Mouse (Mus musculus) adrenal gland (tissue): ENCODE results near the gene Myt1l.

Experiments used
- intact Hi-C: fragments of 180-260 bp; cut with DNase I; formaldehyde crosslinking; loops from one replicate; pipeline ENCODE4 v1.15.1; 2025

Myt1l gene

DNA sequence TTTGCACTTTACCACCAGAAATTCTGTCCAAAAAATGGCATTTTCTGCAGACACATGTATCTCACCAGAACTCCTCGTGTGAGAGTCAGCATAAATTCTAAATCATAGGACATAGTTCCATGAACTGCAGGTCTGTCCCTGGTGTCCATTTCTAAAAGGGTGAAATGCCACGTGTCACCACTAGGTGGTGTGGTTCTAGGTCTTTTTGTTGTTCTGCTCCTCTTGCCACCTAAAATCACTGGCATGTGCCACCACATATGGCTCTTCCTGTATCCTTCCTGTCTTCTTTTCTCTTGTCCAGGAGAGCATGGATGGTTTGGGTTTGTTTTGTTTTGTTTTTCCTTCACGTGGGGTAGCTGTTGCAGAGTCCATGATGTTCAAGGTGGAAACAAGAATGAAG lies 366.5 kb downstream of the Myt1l start:
- intact Hi-C loops: no loop called here

DNA sequence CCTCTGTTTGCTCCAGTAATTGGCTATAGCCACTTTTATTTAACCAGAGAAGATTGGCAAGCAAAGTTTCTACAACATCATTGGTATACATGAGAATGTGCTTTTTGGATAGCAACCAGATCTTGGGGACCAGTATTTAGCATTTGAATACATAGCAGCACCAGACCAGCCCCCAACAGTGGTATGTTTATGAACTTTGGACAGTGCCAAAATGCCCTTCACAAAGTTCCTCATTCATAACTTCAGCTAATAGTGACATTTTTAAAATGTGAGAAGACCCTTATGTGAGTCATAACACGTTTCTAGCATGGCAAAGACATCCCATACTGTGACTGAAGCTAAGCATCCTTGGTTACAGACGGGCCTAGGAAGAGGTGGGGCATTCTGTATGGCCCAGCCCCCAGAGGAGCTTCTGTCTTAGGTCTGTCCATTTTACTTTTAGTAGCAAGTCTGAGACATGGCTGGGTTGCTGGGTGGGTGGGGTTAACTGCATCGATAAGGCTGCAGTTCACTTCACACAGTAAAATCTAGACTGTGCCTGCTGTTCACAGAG lies 369.4 kb downstream of the Myt1l start:
- intact Hi-C loops: no loop called here

DNA sequence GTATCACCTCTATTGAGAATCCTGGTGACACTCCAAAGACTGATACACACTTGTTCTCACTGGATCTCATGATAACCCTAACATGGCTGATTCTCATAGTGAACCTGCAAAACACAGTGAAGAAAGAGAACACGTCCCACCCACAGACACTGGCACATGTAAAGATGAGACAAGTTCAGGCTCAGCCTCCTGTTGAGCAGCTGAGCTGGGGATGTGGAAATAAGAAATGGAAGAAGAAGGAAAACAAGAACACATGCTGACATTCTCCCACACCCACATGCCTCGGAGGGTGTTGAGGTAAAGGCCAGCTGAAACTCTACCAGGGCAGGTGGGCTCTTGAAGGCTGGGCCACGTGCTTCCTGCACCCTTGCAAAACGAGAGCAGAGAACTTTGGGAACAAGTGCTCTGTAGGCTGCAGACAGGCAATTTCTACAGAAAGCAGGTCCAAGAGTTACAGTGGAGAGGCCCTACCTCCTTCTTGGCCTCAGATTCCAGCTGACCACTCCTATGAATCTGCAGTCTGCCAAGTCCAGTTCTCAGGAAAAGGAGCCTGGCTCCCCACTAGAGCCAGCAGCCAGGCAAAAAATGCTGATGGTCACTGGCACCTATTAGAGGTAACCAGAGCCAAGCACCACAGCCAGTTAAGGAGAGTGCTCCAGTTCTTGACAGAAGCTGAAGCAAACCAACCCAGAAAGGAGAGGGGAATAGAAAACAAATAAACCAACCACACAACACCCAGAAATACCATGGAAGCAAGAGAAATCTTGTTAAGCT lies 376.1 kb downstream of the Myt1l start:
- intact Hi-C loops: no loop called here

DNA sequence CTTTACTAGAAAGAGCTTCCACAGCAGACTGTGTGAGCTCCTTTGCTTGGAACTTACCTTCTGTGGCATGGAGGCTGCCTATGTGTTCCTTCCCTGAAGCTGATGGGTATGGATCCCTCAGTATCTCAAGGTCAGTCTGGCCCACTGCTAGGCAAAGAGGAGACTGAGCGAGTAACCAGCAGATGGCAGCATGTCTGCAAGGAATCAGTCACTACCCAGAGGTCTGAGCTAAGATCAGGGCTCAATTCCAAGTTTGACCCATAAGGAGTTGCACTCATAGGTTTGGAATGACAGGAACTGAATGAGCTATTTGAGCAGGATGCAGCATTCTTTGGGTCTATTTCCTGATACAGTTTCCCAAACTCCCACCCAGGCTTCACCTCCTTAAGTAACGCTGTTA lies 378.9 kb downstream of the Myt1l start:
- intact Hi-C loops: loop anchor here (5.0 kb wide), 1 partner anchor 135 kb away; no protein-coding TSS in a partner anchor

DNA sequence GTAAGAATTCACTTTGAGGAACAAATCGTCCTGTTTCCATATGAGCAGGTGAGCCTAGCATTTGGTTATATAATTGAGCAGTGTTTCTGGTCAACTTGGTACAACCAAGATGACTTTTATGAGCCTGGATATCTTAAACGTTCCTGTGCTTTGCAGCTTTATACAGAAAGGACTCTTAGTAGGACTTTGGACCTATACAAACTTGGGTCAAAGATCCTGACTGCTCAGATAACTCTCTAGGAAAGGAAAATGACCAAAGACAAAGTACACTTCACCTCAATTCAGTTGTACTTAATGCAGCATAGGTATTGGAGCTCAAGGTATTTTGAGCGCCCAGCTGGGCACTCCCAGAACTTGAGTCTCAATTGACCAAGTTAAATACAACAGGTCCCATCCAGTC lies 388.0 kb downstream of the Myt1l start:
- intact Hi-C loops: no loop called here

DNA sequence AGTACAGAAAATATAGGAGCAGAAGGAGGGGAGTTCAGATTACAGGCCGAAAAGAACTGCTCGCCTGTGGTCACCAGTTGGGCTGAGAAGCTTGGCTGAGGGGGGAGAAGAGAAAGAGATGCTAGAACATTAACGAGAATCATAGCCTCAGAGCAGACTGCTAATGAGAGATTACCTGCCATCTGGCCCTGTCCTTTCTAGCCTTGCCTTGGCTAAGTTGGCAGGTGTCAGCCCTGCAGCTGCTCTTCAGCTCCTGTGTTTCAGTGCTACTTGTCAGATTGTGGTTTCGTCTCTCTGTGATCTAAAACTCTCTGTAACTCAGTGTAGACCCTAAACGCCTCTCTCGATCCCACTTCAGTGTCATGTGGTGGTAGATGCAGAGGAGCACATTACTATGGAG lies 388.6 kb downstream of the Myt1l start:
- intact Hi-C loops: no loop called here

DNA sequence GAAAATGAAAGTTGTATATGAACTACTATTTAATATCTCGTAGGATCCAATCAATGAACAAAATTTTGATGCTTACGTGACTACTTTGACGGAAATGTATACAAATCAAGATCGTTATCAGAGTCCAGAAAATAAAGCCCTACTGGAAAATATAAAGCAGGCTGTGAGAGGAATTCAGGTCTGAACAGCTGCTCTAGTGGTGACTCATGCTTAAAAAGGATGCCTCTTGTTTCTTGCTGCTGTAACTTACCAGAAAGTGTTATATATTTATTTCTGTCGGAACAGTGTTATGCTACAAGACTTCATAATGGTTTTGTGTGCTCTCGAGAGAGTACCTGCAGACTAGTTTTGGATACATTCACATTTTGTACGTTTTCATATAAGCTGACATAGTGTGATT lies 392.1 kb downstream of the Myt1l start:
- intact Hi-C loops: loop anchor here (10.0 kb wide), 1 partner anchor 665 kb away; the partner anchor contains the start of gene Tmem18

DNA sequence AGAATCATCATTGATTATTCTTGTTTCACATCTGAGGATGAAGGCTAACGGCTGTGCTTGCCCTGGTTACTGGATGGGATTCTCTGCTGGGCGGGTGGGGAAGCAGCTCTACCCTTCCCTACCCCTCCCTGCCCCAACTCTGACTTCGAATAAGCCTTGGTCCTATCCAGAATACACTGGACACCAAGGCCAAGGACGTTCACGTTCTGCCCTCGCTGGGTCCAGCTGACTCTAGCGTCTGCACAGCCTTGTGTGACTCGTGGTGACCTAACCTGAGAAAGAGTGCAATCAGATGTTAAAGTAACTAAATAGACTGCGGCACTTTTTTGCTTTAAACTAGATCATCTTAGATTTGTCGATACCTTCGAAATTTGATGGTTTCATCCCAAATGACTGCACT lies 393.3 kb downstream of the Myt1l start:
- intact Hi-C loops: loop anchor here (10.0 kb wide), 1 partner anchor 663 kb away; the partner anchor contains the start of gene Tmem18

DNA sequence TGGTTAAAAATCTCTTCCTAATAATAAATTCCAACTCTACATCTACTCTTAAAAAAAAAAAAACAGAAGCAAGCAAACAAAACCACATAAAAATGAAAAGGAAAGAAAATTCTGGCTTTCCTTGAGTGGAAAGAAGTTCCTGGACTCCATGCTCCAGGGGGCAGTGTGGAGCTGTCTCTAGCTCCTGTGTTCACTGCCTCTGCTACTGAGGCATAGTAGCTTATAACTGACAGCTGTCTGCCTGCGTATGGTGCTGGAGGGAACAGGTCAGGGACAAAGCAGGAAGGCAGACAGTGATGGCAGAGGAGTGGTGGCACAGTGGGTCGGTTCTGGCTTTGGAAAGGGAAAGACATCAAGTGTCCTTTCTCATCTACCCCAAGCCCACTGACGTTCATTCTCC lies 398.7 kb downstream of the Myt1l start:
- intact Hi-C loops: loop anchor here (1.0 to 10.0 kb wide), 3 partner anchors 45 to 658 kb away; partner anchors contain the start of gene Tmem18

DNA sequence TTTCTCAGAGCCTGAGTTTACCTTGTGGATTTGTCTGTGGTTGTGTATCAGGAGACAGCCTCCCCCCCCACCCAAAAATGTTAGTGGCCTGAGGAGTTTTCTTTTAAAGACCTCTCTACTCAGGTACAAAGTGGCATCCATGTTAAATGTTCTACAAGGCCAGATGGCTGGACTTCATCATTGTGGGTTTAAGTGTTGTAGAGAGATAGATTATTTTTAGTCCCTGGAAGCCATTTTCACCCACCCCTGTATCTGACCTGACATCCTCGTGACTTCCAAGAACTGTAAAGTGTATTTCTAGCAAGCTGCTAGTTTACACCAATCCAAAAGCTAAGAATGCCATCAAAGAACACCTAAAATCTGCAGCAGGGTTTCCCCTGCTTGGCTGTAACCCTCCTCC lies 402.4 kb downstream of the Myt1l start:
- intact Hi-C loops: no loop called here

DNA sequence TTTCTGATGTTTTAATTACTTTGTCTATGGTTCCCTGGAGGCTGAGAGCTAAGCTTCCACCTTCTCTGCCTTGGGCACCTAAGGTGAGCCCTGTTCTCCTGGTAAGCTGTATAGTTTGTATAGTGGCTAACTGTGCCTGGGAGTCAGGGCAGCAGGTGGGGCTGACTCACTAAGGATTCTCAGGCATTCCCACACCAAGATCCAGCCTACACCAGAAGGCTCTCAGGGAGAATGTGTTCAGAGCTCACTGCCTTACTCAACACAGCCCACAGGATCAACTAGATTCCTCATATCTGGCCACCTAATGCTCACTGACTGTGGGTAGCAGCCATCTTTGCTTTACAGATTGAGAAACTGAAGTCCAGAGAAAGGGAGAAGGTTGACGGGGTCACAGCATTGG lies 404.8 kb downstream of the Myt1l start:
- intact Hi-C loops: no loop called here

DNA sequence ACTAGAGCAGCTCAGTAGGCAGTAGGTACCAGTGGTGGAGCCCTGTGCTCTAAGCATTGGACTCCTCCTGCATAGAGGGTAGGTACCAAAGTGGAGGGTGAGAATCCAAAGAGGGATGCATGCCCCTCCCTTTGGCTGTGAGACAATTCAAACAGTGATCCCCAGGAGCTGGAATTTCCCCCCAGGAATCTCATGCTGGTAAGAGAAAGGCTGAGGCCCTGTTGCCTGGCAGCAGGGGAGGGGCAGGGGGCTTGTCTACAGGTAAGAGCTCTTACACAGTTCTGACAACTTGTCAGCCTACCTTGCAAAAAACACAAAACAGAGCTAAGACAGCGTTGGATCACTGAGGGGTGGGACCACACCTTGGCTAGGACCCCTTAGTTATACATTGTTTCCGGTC lies 405.3 kb downstream of the Myt1l start:
- intact Hi-C loops: no loop called here

DNA sequence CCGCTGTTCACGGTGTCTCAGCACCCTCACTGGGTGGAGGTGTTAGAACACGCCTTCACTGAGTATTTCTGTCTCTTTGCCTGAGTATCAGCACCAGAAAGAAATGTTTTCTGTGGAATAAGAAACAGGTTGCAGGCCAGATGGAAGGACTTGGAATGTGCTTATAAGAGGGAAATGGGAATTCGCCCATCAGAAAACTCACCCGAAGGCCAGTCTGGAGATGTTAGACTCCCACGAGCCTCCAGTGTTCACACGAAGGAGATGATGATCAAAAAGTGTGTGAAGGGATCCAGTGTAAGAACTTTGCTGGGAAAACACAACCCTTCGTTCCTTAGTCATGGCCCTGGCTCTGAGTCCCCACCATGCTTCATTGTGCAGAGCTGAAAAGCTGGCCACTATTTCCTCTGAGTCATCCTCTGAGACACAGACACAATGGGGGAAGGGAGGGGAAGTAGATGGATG lies 406.0 kb downstream of the Myt1l start:
- intact Hi-C loops: no loop called here

DNA sequence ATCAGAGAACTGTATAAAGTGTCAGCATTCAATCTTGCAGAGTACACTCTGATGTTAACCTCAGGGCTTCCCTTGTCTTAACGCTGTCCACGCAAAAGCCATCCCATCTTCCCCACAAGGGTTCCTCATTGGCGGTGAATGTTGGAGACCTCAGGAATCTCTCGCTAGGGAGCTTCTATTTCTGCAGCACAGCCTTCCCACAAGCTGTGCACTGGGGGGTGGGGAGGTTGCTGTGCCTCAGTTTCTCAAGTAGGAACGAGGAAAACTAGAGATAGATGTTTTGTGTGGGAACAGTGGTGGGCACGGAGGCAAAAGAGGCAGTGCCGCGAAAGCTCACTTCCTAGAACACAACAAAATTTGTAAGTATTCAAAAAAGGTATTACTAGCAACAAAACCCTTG lies 409.1 kb downstream of the Myt1l start, which contains the start of gene Pxdn:
Pxdn (plus strand) TSS at position 301 of the 400 bp plus-strand sequence.
- intact Hi-C loops: loop anchor here (5.0 kb wide), 1 partner anchor 40 kb away; no protein-coding TSS in a partner anchor

DNA sequence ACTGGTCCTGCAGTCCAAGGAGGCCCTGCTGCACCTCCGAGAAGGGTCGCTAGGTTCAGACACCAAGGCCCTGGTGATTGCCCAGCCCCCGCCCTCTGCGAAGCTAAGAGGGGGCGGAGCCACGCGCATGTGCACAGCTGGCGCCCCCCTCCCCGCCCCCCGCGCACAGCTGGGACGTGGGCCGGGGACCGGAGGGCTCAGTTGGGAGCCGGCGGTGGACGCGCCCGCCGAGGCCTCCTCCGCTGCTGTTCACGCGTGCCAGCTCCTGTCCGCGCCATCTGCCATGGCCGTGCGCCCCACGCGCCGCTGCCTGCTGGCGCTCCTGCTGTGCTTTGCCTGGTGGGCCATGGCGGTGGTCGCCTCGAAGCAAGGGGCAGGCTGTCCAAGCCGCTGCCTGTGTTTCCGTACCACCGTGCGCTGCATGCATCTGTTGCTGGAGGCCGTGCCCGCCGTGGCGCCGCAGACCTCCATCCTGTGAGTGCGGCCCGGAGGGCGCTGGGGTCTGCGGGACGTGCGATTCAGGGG lies 409.7 kb downstream of the Myt1l start:
- intact Hi-C loops: loop anchor here (5.0 kb wide), 1 partner anchor 39 kb away; no protein-coding TSS in a partner anchor

DNA sequence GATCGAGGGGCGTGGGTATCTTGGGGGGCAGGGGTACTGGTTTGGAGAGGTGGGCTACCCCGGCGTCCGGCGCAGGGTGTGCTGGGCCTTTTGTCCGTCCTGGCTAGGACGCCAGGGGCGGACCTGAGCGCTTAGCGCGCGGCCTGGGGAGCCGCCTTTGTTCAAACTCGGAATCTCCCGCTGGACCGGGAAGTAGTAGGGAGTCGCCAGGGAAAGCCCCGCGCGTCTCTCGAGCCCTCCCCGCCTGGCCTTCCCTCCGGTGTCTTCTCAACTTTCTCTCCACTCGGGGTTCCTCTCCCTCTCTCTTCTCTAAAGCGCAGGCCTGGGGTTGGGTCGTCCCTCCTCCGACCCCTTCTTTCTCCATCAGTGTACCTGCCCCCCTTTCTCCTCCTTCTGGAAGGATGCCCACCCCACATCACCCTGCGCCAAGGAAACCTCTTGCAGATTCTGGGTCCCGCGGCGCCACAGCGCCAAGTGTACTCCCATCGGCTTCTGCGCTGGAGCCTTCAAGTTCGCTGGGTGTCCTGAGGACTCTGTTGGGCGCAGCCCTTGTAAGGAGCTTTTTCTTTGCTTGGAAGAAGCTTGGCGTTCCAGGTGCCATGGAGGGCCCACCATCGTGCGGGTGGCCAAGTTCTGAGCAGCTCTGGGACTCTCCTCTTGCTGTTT lies 410.3 kb downstream of the Myt1l start:
- intact Hi-C loops: loop anchor here (5.0 kb wide), 1 partner anchor 39 kb away; no protein-coding TSS in a partner anchor

DNA sequence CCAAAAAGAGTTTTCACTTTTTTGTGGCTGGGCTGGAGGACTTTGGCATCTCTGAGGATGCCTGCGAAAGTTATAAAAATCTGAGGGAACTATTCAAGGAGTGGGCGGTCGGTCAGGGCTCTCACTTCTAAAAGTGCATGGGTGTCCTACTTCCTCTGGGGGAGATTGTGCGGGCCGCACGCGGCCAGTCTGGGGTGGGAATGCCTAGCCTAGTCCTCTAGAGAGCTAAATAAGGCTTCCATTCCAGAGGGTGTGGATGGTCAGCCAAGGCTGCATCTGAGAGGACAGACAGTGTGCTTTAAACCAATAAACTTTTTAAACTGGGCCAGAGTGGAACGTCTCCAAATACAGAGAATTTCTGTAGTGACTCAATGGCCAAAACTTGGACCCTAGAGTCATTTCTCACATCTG lies 411.1 kb downstream of the Myt1l start:
- intact Hi-C loops: loop anchor here (5.0 kb wide), 1 partner anchor 38 kb away; no protein-coding TSS in a partner anchor

DNA sequence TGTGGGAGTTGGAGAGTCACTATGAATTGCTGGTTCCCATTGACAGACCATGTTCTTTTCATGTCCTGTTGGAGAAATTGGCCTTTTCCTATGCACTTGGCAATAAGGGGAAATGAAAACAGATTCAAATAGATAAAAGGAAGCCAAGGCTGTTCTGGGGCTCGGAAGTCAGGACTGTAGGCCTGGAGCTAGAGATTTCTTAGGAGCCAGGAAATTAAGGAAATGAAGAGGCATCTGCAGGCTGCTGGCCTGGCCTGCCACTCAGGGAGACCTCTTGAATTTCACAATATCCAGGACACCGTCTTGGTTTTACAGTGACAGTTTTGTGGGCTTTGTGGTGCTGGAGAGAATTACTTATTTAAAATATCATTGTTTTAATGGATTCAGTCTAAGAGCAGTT lies 414.3 kb downstream of the Myt1l start:
- intact Hi-C loops: no loop called here

DNA sequence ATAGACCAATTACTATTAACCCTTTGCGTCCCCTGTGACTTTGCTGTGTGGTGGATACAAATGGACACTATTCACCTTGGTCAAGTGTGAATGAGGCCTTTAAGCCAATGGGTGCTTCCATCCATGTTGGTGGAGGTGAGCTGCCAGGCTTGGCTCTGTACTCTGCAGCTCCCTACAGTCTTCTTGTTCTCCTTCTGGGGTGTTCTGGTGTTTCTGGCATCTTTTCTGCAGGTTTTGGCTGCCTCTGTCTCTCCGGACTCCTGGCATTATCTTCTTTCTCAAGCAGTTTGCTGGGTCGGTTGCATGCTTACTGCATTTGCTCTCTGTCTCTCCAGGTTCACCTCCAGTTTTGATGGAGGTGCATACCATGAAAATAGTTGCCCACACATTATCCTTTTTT lies 416.5 kb downstream of the Myt1l start:
- intact Hi-C loops: no loop called here

DNA sequence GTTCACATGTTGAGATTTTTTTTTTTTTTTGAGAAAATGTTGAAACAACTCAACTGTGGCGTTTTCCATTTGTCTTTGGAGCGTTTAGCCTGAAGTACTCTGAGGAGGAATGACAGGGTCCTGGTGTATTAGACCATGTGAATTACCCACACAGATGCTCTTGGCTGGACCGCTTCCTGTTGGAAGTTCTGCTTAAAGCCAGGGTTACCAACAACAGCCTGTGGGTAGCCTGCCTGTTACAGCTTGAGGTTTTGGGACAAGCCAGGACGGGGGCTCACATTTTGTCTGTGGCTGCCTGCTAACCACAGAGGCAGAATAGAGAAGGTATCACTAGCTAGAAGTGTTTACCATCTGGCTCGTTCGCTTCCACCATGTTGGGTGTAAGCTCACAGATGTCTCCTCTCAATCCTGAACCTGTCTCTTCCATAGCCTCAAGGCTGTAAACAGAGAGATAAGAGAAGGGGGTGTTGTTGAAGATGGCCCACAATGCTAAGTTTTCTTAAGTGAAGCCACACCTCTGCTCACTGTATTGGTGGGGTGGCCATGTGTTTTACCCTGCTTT lies 417.1 kb downstream of the Myt1l start:
- intact Hi-C loops: no loop called here

DNA sequence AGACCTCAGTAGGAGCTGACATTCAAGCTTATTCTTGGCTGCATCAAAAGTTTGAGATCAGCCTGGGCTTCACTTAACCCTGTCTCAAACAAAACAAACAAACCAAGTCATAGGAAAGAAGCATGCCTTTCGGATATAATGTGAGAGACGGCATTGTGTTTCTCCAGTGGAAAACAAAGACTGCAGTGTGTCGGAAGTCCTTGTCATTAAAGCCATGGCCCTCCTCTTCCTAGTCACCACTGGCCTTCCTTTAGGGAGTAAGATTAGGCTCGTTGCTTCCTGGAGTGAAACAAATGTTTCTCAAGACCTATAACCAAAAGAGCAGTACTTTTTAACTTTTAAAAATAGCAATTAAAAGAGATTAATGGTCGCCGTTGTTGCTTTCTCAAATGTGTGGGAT lies 422.9 kb downstream of the Myt1l start:
- intact Hi-C loops: no loop called here
